Mouse (Mus musculus): Measurements from ENCODE around the gene Enpp5. TPM values are rescaled to one million over a fixed set of nuclear protein-coding genes. Genes with fewer than 3 reads are reported as not detected.

The Enpp5 gene
- total and polyA plus RNA-seq, 3 experiments = 5.2 to 7.0 TPM; not detected in 1

- Histone ChIP-seq H3K9me3 (replicated peaks; ENCODE audit: insufficient read depth, low read length) (no peaks in the 10 kb centered on the region), H3K4me1 (ENCODE audit: control insufficient read depth in 1 of 2, insufficient read depth in 2 of 2, low read length in 2 of 2) (peaks cover 4 to 11% of the 10 kb centered on the region in 2 experiments; a peak in 3 of 4 replicates), H3K9ac (ENCODE audit: control insufficient read depth, low read depth, low read length, poor library complexity, severe bottlenecking) (no peak overlapping the region), H3K27me3 (ENCODE audit: control insufficient read depth in 1 of 2, insufficient read depth in 2 of 2, low read length in 2 of 2) (no peaks in the 10 kb centered on the region), H3K36me3 (ENCODE audit: control insufficient read depth in 1 of 2, insufficient read depth in 2 of 2, low read length in 2 of 2) (peaks cover 0 to 5% of the 10 kb centered on the region in 2 experiments; a peak in 2 of 4 replicates), H3K79me2 (ENCODE audit: control insufficient read depth, insufficient read depth, low read length, poor library complexity) (no peaks in the 10 kb centered on the region), H3K4me3 (ENCODE audit: control insufficient read depth in 1 of 2, insufficient read depth in 1 of 2, low read depth in 2 of 2, low read length in 2 of 2) (no peak overlapping the region), H3K27ac (ENCODE audit: control insufficient read depth, low read depth, low read length) (0 out of 2 replicates have a peak overlapping the region, but pooled peaks have one; percentile 16)
- TF ChIP-seq CTCF (IDR thresholded peaks at IDR 0.05 in 2 of 3, conservative IDR thresholded peaks at IDR 0.05 in 1 of 3; ENCODE audit: control insufficient read depth in 1 of 3, insufficient read depth in 1 of 3, low read depth in 2 of 3, low read length in 3 of 3, poor library complexity in 1 of 3, severe bottlenecking in 1 of 3) (peak in 1 of 3 experiments; percentile 19; a peak in 1 of 6 replicates), MYC (IDR thresholded peaks at IDR 0.05; ENCODE audit: low read depth, low read length) (peak; percentile 91), EP300 (IDR thresholded peaks at IDR 0.05; ENCODE audit: low read depth in 1 of 2, low read length in 2 of 2) (peak; percentile 85 to 86), USF2 (IDR thresholded peaks at IDR 0.05; ENCODE audit: borderline replicate concordance in 1 of 2, insufficient read depth in 1 of 2, low read depth in 1 of 2, low read length in 2 of 2) (no peak), USF1 (IDR thresholded peaks at IDR 0.05; ENCODE audit: low read depth, low read length) (peak; percentile 68), RCOR1 (IDR thresholded peaks at IDR 0.05; ENCODE audit: low read depth, low read length) (peak; percentile 69), BHLHE40 (IDR thresholded peaks at IDR 0.05; ENCODE audit: borderline replicate concordance, low read depth, low read length) (peak; percentile 97), MXI1 (IDR thresholded peaks at IDR 0.05; ENCODE audit: low read depth, low read length) (peak; percentile 60), SMC3 (IDR thresholded peaks at IDR 0.05; ENCODE audit: low read depth, low read length) (peak; percentile 25), JUND (IDR thresholded peaks at IDR 0.05; ENCODE audit: low read depth, low read length) (0 out of 2 replicates have a peak, but pooled peaks have one; percentile 36), ZC3H11A (IDR thresholded peaks at IDR 0.05; ENCODE audit: low read depth, low read length) (0 out of 2 replicates have a peak, but pooled peaks have one; percentile 9), POLR2AphosphoS5 (IDR thresholded peaks at IDR 0.05; ENCODE audit: borderline replicate concordance, low read depth, low read length) (no peak), MEF2A (IDR thresholded peaks at IDR 0.05; ENCODE audit: extremely low read depth, insufficient replicate concordance, low read depth, low read length, poor library complexity, severe bottlenecking) (no peak), SIN3A (IDR thresholded peaks at IDR 0.05; ENCODE audit: low read length) (peak; percentile 71; the same call in 1 of the 2 replicates), ZNF384 (IDR thresholded peaks at IDR 0.05; ENCODE audit: low read depth, low read length) (no peak), RAD21 (IDR thresholded peaks at IDR 0.05; ENCODE audit: low read depth, low read length) (peak; percentile 2; the same call in 1 of the 2 replicates), GATA1 (IDR thresholded peaks at IDR 0.05; ENCODE audit: low read depth, low read length) (peak; percentile 77), TAL1 (IDR thresholded peaks at IDR 0.05; ENCODE audit: low read length) (peak; percentile 71), MAX (IDR thresholded peaks at IDR 0.05; ENCODE audit: low read length) (peak; percentile 84), CHD1 (IDR thresholded peaks at IDR 0.05; ENCODE audit: low read depth, low read length) (no peak), TCF12 (IDR thresholded peaks at IDR 0.05; ENCODE audit: low read depth, low read length) (peak; percentile 87), ETS1 (IDR thresholded peaks at IDR 0.05; ENCODE audit: low read depth, low read length) (peak; percentile 95)
- peak; percentile 84 for DNase-seq (ENCODE audit: low read depth, low spot score)
Observed at GRCm38 (mm10) chr17:44029616-44030015, 49.0 kb upstream of the Enpp5 start.

Data from MEL (cell line).